Mouse (Mus musculus) brain, embryonic 14.5 days (tissue): ENCODE results near the gene Wnk1. TPM values are rescaled to one million over a fixed set of nuclear protein-coding genes. Genes with fewer than 3 reads are reported as not detected.

Source experiments
- DNase-seq: peaks from one replicate; pipeline ENCODE4 v3.0.0-alpha.2; 2011; ENCODE audit warnings: low read depth
- CTCF ChIP-seq: fragments of 200-500 bp; IDR thresholded peaks from 2 replicates; pipeline ENCODE4 v1.5.1; 2012; ENCODE audit warnings: inconsistent platforms, mild to moderate bottlenecking, moderate library complexity, borderline replicate concordance; ENCODE audit not compliant: insufficient read depth, insufficient read length; ENCODE audit errors: extremely low read depth
- POLR2A ChIP-seq: fragments of 200-500 bp; IDR thresholded peaks from 2 replicates; pipeline ENCODE4 v1.6.1; 2012; ENCODE audit warnings: mild to moderate bottlenecking, inconsistent platforms, borderline replicate concordance; ENCODE audit not compliant: poor library complexity, insufficient read depth, insufficient read length, severe bottlenecking; ENCODE audit errors: extremely low read depth
- polyA plus RNA-seq: library from polyadenylated mRNA; depleted of rRNA; stranded (reverse); fragments of >200 nt; gene quantifications from 2 replicates; pipeline ENCODE4 v1.2.3, GENCODE M21; 2012

Wnk1 gene
- polyA plus RNA-seq, 1 experiment, result 135 TPM

DNA sequence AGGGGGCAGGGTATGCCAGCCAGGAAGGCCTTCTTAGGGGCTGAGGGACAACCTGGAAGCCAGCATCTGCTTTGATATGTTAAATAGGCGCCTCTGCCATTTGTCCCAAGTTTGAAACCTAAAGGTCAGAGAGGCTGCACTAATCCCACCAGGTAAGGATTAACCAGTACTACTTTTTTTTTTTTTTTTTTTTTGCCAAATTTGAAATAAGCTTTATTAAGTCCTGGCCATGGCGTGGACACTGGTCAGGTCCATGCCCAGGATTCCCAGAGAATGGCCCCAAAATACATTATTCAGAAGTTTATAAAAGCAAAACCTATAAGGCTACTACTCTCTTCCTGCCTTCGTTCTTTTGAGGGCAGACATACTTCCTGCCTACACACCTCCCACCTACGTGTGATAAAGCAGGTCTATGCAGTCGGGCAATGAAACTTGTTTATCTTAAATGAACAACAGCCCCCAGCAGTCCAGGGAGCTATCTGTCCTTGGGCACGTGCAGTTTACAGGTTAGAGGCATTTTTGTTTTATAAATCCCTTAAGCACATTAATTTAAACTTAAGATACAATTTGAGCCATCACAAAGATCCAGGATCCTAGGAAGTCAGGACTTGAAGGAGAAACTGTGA is 27.2 kb upstream of the Wnk1 start:
- TF ChIP-seq CTCF (no peak), POLR2A (no peak)

GRCm38 (mm10) chr6:120064627-120065026 is 26.2 kb upstream of the Wnk1 start:
- no peak for TF ChIP-seq POLR2A
- TF ChIP-seq CTCF, result no peak
- DNase-seq, result no peak

More for the DNA sequence above, 27.2 kb upstream of the Wnk1 start:
- DNase-seq, result no peak

DNA sequence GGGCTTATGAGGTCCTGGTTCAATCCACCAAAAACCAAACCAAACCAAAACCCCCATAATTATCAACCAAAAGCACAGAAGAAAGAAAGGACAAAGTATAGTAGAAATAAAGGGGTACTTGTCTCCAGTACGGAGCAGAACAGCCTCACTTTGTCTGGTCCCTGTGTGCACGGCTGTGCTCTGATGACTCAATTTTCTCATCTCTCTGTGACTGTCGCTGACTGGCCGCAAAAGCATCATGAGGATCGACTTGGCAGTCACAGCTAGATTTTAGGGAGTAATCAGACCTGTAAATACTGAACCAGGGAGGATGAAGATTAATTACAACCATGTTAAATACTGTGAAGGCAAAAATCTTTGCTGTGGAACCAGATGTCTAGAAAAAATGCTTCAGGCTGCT is 24.5 kb upstream of the Wnk1 start:
- no peak for TF ChIP-seq CTCF
- TF ChIP-seq POLR2A, result no peak
- no peak for DNase-seq

GRCm38 (mm10) chr6:120055666-120056540 is 17.4 kb upstream of the Wnk1 start:
- DNase-seq, result no peak
- TF ChIP-seq CTCF (no peak), POLR2A (no peak)

DNA sequence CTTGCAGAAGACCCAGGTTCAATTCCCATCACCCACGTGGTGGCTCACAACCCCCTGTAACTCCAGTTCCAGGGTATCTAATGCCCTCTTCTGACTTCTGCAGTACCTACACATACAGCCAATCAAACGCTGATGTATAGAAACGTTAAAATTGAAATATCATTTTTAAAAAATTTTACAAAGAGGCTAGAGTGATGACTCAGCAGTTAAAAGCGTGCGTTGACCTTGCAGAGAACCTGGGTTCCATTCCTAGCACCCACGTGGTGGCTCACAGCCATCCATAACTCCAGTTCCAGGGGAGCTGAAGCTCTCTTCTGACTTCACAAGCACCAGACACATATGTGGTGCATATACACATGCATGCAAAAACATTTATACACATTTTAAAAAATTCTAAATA is 15.9 kb upstream of the Wnk1 start:
- TF ChIP-seq POLR2A, result no peak
- no peak for TF ChIP-seq CTCF

GRCm38 (mm10) chr6:120047705-120048292 is 9.3 kb upstream of the Wnk1 start:
- DNase-seq, result no peak
- TF ChIP-seq CTCF (no peak), POLR2A (no peak)

More for the DNA sequence above, 15.9 kb upstream of the Wnk1 start:
- no peak for DNase-seq

GRCm38 (mm10) chr6:120045406-120045805 is 6.9 kb upstream of the Wnk1 start:
- peak; percentile 72 for DNase-seq
- TF ChIP-seq CTCF (no peak), POLR2A (no peak)

GRCm38 (mm10) chr6:120042632-120043220 is 4.3 kb upstream of the Wnk1 start:
- no peak for DNase-seq
- TF ChIP-seq POLR2A, result no peak
- TF ChIP-seq CTCF, result no peak

GRCm38 (mm10) chr6:120040557-120040857 is 2.0 kb upstream of the Wnk1 start:
- TF ChIP-seq CTCF, result no peak
- TF ChIP-seq POLR2A, result no peak
- no peak for DNase-seq

DNA sequence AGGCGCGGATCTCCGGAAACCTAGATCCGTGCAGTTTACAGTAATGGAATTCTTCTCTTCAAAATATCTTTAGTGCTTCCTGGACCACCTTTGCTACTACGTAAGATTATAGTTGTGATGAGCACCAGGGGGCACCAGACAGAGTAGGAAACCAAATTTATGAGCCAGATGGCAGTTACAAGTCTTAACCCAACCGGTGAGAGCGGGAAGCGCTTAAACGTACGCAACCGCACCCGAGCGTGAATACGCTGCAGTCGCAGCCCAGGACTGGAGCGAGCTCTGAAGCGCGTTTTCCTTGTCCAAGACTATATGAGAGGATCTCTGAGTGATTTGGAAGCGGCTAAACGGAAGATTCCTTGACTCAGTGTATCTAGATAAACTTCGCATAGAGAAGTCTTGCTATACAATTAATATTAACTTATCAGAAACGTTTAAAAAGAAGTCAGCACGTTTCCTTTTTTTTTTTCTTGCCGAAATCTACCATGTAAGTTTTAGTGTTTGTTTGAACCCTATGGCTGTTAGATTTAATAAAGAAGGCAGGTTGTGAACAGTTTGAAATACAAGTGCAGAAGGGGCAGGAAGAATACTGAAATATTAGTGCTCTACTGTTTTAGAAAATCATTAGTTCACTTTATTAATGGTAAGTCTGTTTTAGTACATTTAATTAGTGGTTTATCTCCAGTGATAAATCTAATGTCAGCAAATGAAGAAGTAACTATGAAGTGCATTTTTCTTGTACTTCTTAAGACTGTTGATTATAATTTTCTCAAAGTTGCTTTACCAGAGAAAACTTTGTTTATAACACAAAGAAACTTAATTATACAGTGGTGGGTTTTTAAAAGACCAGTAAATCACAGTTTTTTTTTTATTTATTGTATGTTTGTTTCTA is 1.4 kb upstream of the Wnk1 start:
- peak; percentile 96 for DNase-seq
- TF ChIP-seq POLR2A, result no peak
- TF ChIP-seq CTCF, result peak; percentile 63
